Mouse (Mus musculus) limb, embryonic 15.5 days (tissue): Measurements from ENCODE around the gene Mis18a. TPM values are rescaled to one million over a fixed set of nuclear protein-coding genes. Genes with fewer than 3 reads are reported as not detected.
A peak's percentile ranks its signal among the peaks of the same experiment; 100 is the strongest.

Experiments used
- ATAC-seq: fragments of 200-750 bp; cut with Nextera tagmentation; 2 replicates; pipeline ENCODE4 v1.8.0; 2017; ENCODE audit warnings: low read depth, moderate TSS enrichment; ENCODE audit not compliant: insufficient number of reproducible peaks, low FRiP score, low TSS enrichment
- H3K27ac ChIP-seq: fragments of 300-500 bp; sonication (generic); 2 replicates; pipeline ENCODE4 v1.5.1; 2015; ENCODE audit warnings: moderate library complexity, mild to moderate bottlenecking, inconsistent platforms
- H3K27me3 ChIP-seq: fragments of 300-500 bp; sonication (generic); 2 replicates; pipeline ENCODE4 v1.6.1; 2015; ENCODE audit warnings: inconsistent platforms
- H3K36me3 ChIP-seq: fragments of 300-500 bp; sonication (generic); 2 replicates; pipeline ENCODE4 v1.6.1; 2015; ENCODE audit warnings: inconsistent platforms
- H3K4me1 ChIP-seq: fragments of 300-500 bp; sonication (generic); 2 replicates; pipeline ENCODE4 v1.6.1; 2015; ENCODE audit warnings: inconsistent platforms
- H3K4me2 ChIP-seq: fragments of 300-500 bp; sonication (generic); 2 replicates; pipeline ENCODE4 v1.6.1; 2015; ENCODE audit warnings: mild to moderate bottlenecking, inconsistent platforms
- H3K4me3 ChIP-seq: fragments of 300-500 bp; sonication (generic); 2 replicates; pipeline ENCODE4 v1.5.1; 2015; ENCODE audit warnings: mild to moderate bottlenecking, inconsistent platforms
- H3K9ac ChIP-seq: fragments of 300-500 bp; sonication (generic); 2 replicates; pipeline ENCODE4 v1.6.1; 2015; ENCODE audit warnings: inconsistent platforms
- H3K9me3 ChIP-seq: fragments of 300-500 bp; sonication (generic); 2 replicates; pipeline ENCODE4 v1.6.1; 2016; ENCODE audit warnings: inconsistent platforms
- WGBS: fragments of 180-500 bp; shearing (Covaris S2); methylation state at CpG from one replicate; pipeline ENCODE4 v1.1.7; 2015; 5-methylcytosine and 5-hydroxymethylcytosine counted together
- polyA plus RNA-seq: library from polyadenylated mRNA; unstranded; fragments of >200 nt; fragmentation: Nextera tagmentation; extraction: Ambion mirVana; gene quantifications from 2 replicates; pipeline ENCODE4 v1.2.1, GENCODE M21; 2015

Gene Mis18a
- polyA plus RNA-seq, 1 experiment from 2014 or later = 57.0 TPM

- H3K4me1 ChIP-seq = no peaks in the 10 kb centered on the region; the same call in 1 of the 2 replicates
- no peak overlapping the region for H3K9ac ChIP-seq
- no peak overlapping the region for H3K4me2 ChIP-seq
- no peak for ATAC-seq
- 93% methylated on average over 6 of the region's 6 CpGs for WGBS
- H3K27me3 ChIP-seq = no peaks in the 10 kb centered on the region
- no peak overlapping the region for H3K4me3 ChIP-seq
- no peaks in the 10 kb centered on the region for H3K36me3 ChIP-seq
- H3K27ac ChIP-seq = no peak overlapping the region
- no peaks in the 10 kb centered on the region for H3K9me3 ChIP-seq
Measured at GRCm38 (mm10) chr16:90674651-90675050, 52.6 kb downstream of the Mis18a start.

GRCm38 (mm10) chr16:90673507-90674354 is 53.5 kb downstream of the Mis18a start:
- no peaks in the 10 kb centered on the region for H3K36me3 ChIP-seq
- WGBS = 67% methylated on average over 21 of the region's 21 CpGs
- no peaks in the 10 kb centered on the region; the same call in 1 of the 2 replicates for H3K4me1 ChIP-seq
- H3K4me2 ChIP-seq = no peak overlapping the region
- no peaks in the 10 kb centered on the region for H3K27me3 ChIP-seq
- ATAC-seq = peak; percentile 59
- no peak overlapping the region for H3K9ac ChIP-seq
- H3K9me3 ChIP-seq = no peaks in the 10 kb centered on the region
- no peak overlapping the region for H3K4me3 ChIP-seq
- H3K27ac ChIP-seq = 0 out of 2 replicates have a peak overlapping the region, but pooled peaks have one; percentile 2

Other genes starting within 250 kb of the Mis18a start
- gene Mrap, start 10.8 kb upstream of the Mis18a start, polyA plus RNA-seq = 0.31 and 0.84 TPM in 2 replicates
- gene Urb1, start 83.0 kb upstream of the Mis18a start, polyA plus RNA-seq = 7.3 and 8.7 TPM in 2 replicates
- gene Eva1c, start 99.3 kb upstream of the Mis18a start, polyA plus RNA-seq = 1.2 and 2.1 TPM in 2 replicates
- 32.1 and 40.9 TPM in 2 replicates for gene Cfap298, start 207.7 kb upstream of the Mis18a start, polyA plus RNA-seq